ENCODE assay signal across 9 mouse cellular contexts in genomic region chr1:53032550-53032949, GRCm38 (mm10). TPM values are rescaled to one million over a fixed set of nuclear protein-coding genes. Genes with fewer than 3 reads are reported as not detected.
A peak's percentile ranks its signal among the peaks of the same experiment; 100 is the strongest.
DNase-seq lines count a peak whose midpoint lies in the region; ATAC-seq and TF ChIP-seq lines count a peak whose summit lies in the region.
"Had no signal": no experiment of that assay in that cellular context is flagged by ENCODE, and none has a peak within 500 bp of the region (broad histone marks: within the 10 kb centered on the region; RNA-seq: fewer than 3 reads in every experiment).

No protein-coding gene starts in this region.

- no peaks in the 10 kb centered on the region for H3K9me3 ChIP-seq in kidney, postnatal 0 days (replicated peaks; ENCODE audit: low read length)
- no peaks in the 10 kb centered on the region for H3K9me3 ChIP-seq in kidney, embryonic 14.5 days (ENCODE audit: control insufficient read depth, low read length)
- no peaks in the 10 kb centered on the region for H3K9me3 ChIP-seq in CH12.LX (replicated peaks; ENCODE audit: low read length)
- H3K9me3 ChIP-seq in forebrain, postnatal 0 days (ENCODE audit: low read length) = no peaks in the 10 kb centered on the region
- H3K9me3 ChIP-seq: midbrain, embryonic 12.5 days had no signal

- no peak for TF ChIP-seq POLR2A in cerebellum, adult 2 months (IDR thresholded peaks at IDR 0.05; ENCODE audit: borderline replicate concordance, insufficient read depth, low read length)
- TF ChIP-seq POLR2A in CH12.LX (IDR thresholded peaks at IDR 0.05; ENCODE audit: low read depth, low read length) = no peak

- no peak overlapping the region for H3K4me3 ChIP-seq in cerebellum, adult 2 months (replicated peaks; ENCODE audit: insufficient read depth, low read depth, low read length)
- no peak overlapping the region for H3K4me3 ChIP-seq in kidney, postnatal 0 days (replicated peaks; ENCODE audit: low read depth, low read length)
- no peak overlapping the region for H3K4me3 ChIP-seq in kidney, embryonic 14.5 days (ENCODE audit: low read length)
- no peak overlapping the region for H3K4me3 ChIP-seq in CH12.LX (replicated peaks in 1 of 3; ENCODE audit: low read depth in 2 of 3, low read length in 2 of 3, poor library complexity in 1 of 3)
- H3K4me3 ChIP-seq in forebrain, postnatal 0 days (ENCODE audit: low read depth, low read length) = no peak overlapping the region
- H3K4me3 ChIP-seq: midbrain, embryonic 12.5 days had no signal

- H3K27me3 ChIP-seq in cerebellum, adult 2 months (ENCODE audit: control insufficient read depth, insufficient read depth, low read length) = no peaks in the 10 kb centered on the region
- H3K27me3 ChIP-seq in kidney, postnatal 0 days (ENCODE audit: insufficient read depth, low read length) = no peaks in the 10 kb centered on the region
- no peaks in the 10 kb centered on the region for H3K27me3 ChIP-seq in kidney, embryonic 14.5 days (ENCODE audit: control insufficient read depth, insufficient read depth, low read length)
- no peaks in the 10 kb centered on the region for H3K27me3 ChIP-seq in CH12.LX (replicated peaks)
- no peaks in the 10 kb centered on the region for H3K27me3 ChIP-seq in forebrain, postnatal 0 days (ENCODE audit: insufficient read depth, low read length)
- H3K27me3 ChIP-seq: midbrain, embryonic 12.5 days had no signal

- peak; percentile 85 for TF ChIP-seq RAD21 in CH12.LX (IDR thresholded peaks at IDR 0.05; ENCODE audit: low read depth, low read length)

- in situ Hi-C loops in CH12.LX (cut with MboI; ENCODE audit: low pct_ligation_motif_present, low pct_unique_long_range_greater_than_20kb, low sequenced_read_pairs) = no loop called here

- no peak overlapping the region for H3K9ac ChIP-seq in kidney, postnatal 0 days (ENCODE audit: low read depth, low read length)
- H3K9ac ChIP-seq in kidney, embryonic 14.5 days (ENCODE audit: low read depth, low read length) = no peak overlapping the region
- no peak overlapping the region for H3K9ac ChIP-seq in CH12.LX (ENCODE audit: insufficient read depth, low read depth)
- H3K9ac ChIP-seq in forebrain, postnatal 0 days = no peak overlapping the region
- H3K9ac ChIP-seq: midbrain, embryonic 12.5 days had no signal

- peak in 1 of 2 experiments; percentile 56 for DNase-seq in cerebellum, adult 2 months
- DNase-seq in cerebellum, adult 9-11 months = no peak
- DNase-seq in kidney, postnatal 0 days (ENCODE audit: low spot score) = peak; percentile 47
- peak; percentile 53 for DNase-seq in CH12.LX (ENCODE audit: extremely low read depth)
- DNase-seq in forebrain, postnatal 0 days = peak; percentile 73
- no peak for DNase-seq in urinary bladder, postnatal 10 days (ENCODE audit: low spot score)
- no peak for DNase-seq in thymus, postnatal 25 days

- peaks cover 4% of the 10 kb centered on the region; the same call in 1 of the 2 replicates for H3K4me1 ChIP-seq in cerebellum, adult 2 months (ENCODE audit: control insufficient read depth, insufficient read depth, low read length)
- H3K4me1 ChIP-seq in kidney, postnatal 0 days (replicated peaks; ENCODE audit: insufficient read depth, low read length) = no peaks in the 10 kb centered on the region
- H3K4me1 ChIP-seq in kidney, embryonic 14.5 days (ENCODE audit: control insufficient read depth, insufficient read depth, low read length) = no peaks in the 10 kb centered on the region
- H3K4me1 ChIP-seq in CH12.LX (ENCODE audit: control insufficient read depth in 1 of 2, insufficient read depth in 2 of 2) = peaks cover 0 to 2% of the 10 kb centered on the region in 2 experiments; a peak in 1 of 4 replicates
- no peaks in the 10 kb centered on the region for H3K4me1 ChIP-seq in forebrain, postnatal 0 days (ENCODE audit: insufficient read depth)
- H3K4me1 ChIP-seq: midbrain, embryonic 12.5 days had no signal

- H3K36me3 ChIP-seq in kidney, postnatal 0 days (ENCODE audit: insufficient read depth, low read length) = no peaks in the 10 kb centered on the region
- no peaks in the 10 kb centered on the region for H3K36me3 ChIP-seq in kidney, embryonic 14.5 days (ENCODE audit: control insufficient read depth, insufficient read depth, low read length)
- H3K36me3 ChIP-seq in CH12.LX (replicated peaks in 1 of 2; ENCODE audit: control insufficient read depth in 1 of 2, insufficient read depth in 1 of 2, low read length in 1 of 2) = no peaks in the 10 kb centered on the region
- no peaks in the 10 kb centered on the region for H3K36me3 ChIP-seq in forebrain, postnatal 0 days (ENCODE audit: insufficient read depth)
- H3K36me3 ChIP-seq: midbrain, embryonic 12.5 days had no signal

- H3K27ac ChIP-seq in cerebellum, adult 2 months (ENCODE audit: insufficient read depth, low read length) = no peak overlapping the region
- no peak overlapping the region for H3K27ac ChIP-seq in kidney, postnatal 0 days
- H3K27ac ChIP-seq in kidney, embryonic 14.5 days (ENCODE audit: low read depth, low read length) = no peak overlapping the region
- H3K27ac ChIP-seq in CH12.LX (ENCODE audit: insufficient read depth, low read depth) = no peak overlapping the region
- no peak overlapping the region for H3K27ac ChIP-seq in forebrain, postnatal 0 days (ENCODE audit: low read depth, low read length)
- H3K27ac ChIP-seq: midbrain, embryonic 12.5 days had no signal

- TF ChIP-seq EP300 in CH12.LX (IDR thresholded peaks at IDR 0.05; ENCODE audit: low read length) = no peak

- H3K79me2 ChIP-seq in CH12.LX (replicated peaks; ENCODE audit: control insufficient read depth, extremely low read depth, insufficient read depth, poor library complexity, severe bottlenecking) = no peaks in the 10 kb centered on the region

- TF ChIP-seq CTCF in cerebellum, adult 2 months (IDR thresholded peaks at IDR 0.05; ENCODE audit: borderline replicate concordance, insufficient read depth, low read depth, low read length) = 0 out of 2 replicates have a peak, but pooled peaks have one; percentile 21
- peak; percentile 65 for TF ChIP-seq CTCF in kidney, postnatal 0 days (IDR thresholded peaks at IDR 0.05; ENCODE audit: low read depth)
- peak in 1 of 2 experiments; percentile 76; a peak in 2 of 4 replicates for TF ChIP-seq CTCF in CH12.LX (conservative IDR thresholded peaks at IDR 0.05 in 1 of 2, IDR thresholded peaks at IDR 0.05 in 1 of 2; ENCODE audit: low read depth in 2 of 2, low read length in 2 of 2)
- TF ChIP-seq CTCF in forebrain, postnatal 0 days (IDR thresholded peaks at IDR 0.05; ENCODE audit: low read depth) = peak; percentile 58

- dilution Hi-C loops in CH12.LX (cut with MboI; ENCODE audit: extremely low pct_ligation_motif_present, extremely low pct_unique_long_range_greater_than_20kb, low sequenced_read_pairs) = no loop called here

- H3K4me2 ChIP-seq in kidney, postnatal 0 days (ENCODE audit: low read length) = no peak overlapping the region
- no peak overlapping the region for H3K4me2 ChIP-seq in kidney, embryonic 14.5 days (replicated peaks; ENCODE audit: low read depth, low read length)
- no peak overlapping the region for H3K4me2 ChIP-seq in CH12.LX (ENCODE audit: insufficient read depth, low read depth, poor library complexity, severe bottlenecking)
- H3K4me2 ChIP-seq in forebrain, postnatal 0 days (ENCODE audit: low read depth) = no peak overlapping the region
- H3K4me2 ChIP-seq: midbrain, embryonic 12.5 days had no signal

- no peak for ATAC-seq in kidney, postnatal 0 days (replicated peaks; ENCODE audit: low FRiP score, low read depth)
- no peak for ATAC-seq in kidney, embryonic 14.5 days (ENCODE audit: low FRiP score, low TSS enrichment)
- ATAC-seq in forebrain, postnatal 0 days = peak; percentile 69

TF ChIP-seq in CH12.LX, 34 proteins besides CTCF, POLR2A, EP300 and RAD21:
- TF ChIP-seq SMC3 (IDR thresholded peaks at IDR 0.05; ENCODE audit: low read depth, low read length) (peak; percentile 59), USF1 (IDR thresholded peaks at IDR 0.05; ENCODE audit: low read depth, low read length) (no peak)

RNA-seq across cellular contexts. Expression of gene 1700019D03Rik, which starts 12.6 kb away (rescaled TPM):
- polyA plus RNA-seq in cerebellum, adult 2 months (2012; rRNA removed) = 12.4 and 13.9 TPM in 2 replicates
- 8.1 and 10.2 TPM in 2 replicates for polyA plus RNA-seq in kidney, postnatal 0 days (2015; fragmentation: Nextera tagmentation; extraction: Ambion mirVana)
- polyA plus RNA-seq in kidney, embryonic 14.5 days (2014; fragmentation: Nextera tagmentation; extraction: Ambion mirVana) = 8.0 and 8.1 TPM in 2 replicates
- total RNA-seq in CH12.LX (2012; rRNA removed) = 1.3 and 2.4 TPM in 2 replicates
- 1.5 and 1.7 TPM in 2 replicates for total RNA-seq in CH12.LX (2014; rRNA removed)
- 2.6 and 2.7 TPM in 2 replicates for polyA plus RNA-seq in CH12.LX (2012; ENCODE audit: insufficient read length, low read depth)
- total RNA-seq in forebrain, postnatal 0 days (2014; rRNA removed) = 3.2 and 4.2 TPM in 2 replicates
- polyA plus RNA-seq in forebrain, postnatal 0 days (2015; fragmentation: Nextera tagmentation; extraction: Ambion mirVana) = 5.7 and 6.6 TPM in 2 replicates

RNA-seq across cellular contexts. Expression of gene Mstn, which starts 28.9 kb away (rescaled TPM):
- polyA plus RNA-seq in cerebellum, adult 2 months (2012; rRNA removed) = 0.18 and 0.19 TPM in 2 replicates
- polyA plus RNA-seq in kidney, postnatal 0 days (2015; fragmentation: Nextera tagmentation; extraction: Ambion mirVana) = 0.05 TPM in 1 of 2 replicates, not detected in the other
- not detected in 2 replicates for polyA plus RNA-seq in kidney, embryonic 14.5 days (2014; fragmentation: Nextera tagmentation; extraction: Ambion mirVana)
- total RNA-seq in CH12.LX (2012; rRNA removed) = not detected in 2 replicates
- not detected in 2 replicates for total RNA-seq in CH12.LX (2014; rRNA removed)
- not detected in 2 replicates for polyA plus RNA-seq in CH12.LX (2012; ENCODE audit: insufficient read length, low read depth)
- total RNA-seq in forebrain, postnatal 0 days (2014; rRNA removed) = 1.2 and 1.4 TPM in 2 replicates
- polyA plus RNA-seq in forebrain, postnatal 0 days (2015; fragmentation: Nextera tagmentation; extraction: Ambion mirVana) = 0.70 and 0.98 TPM in 2 replicates

Comparison
In these comparisons a context has a peak if more than half of its experiments do, and no peak if none do; other contexts are left out.
1. DNase-seq: peak in kidney, postnatal 0 days (single experiment), CH12.LX (single experiment) and forebrain, postnatal 0 days (single experiment); none in cerebellum, adult 9-11 months (single experiment), urinary bladder, postnatal 10 days (single experiment) and thymus, postnatal 25 days (single experiment).